Mouse (Mus musculus): ENCODE measurements around the gene Cuedc2. TPM values are rescaled to one million over a fixed set of nuclear protein-coding genes. Genes with fewer than 3 reads are reported as not detected.

Gene Cuedc2
- polyA plus RNA-seq, 1 experiment from 2014 or later: 169 TPM

- ATAC-seq (ENCODE audit: insufficient number of reproducible peaks, insufficient read depth, low FRiP score, low read depth): no peak
- no peak overlapping the region for H3K9ac ChIP-seq (replicated peaks; ENCODE audit: low read depth, low read length)
- 87% methylated on average over 8 of the region's 8 CpGs for WGBS
These were observed 23.6 kb upstream of the Cuedc2 start for GRCm38 (mm10) chr19:46362104-46362503.

GRCm38 (mm10) chr19:46358381-46358780, 19.9 kb upstream of the Cuedc2 start:
- WGBS: 56% methylated on average over 4 of the region's 4 CpGs
- H3K4me1 ChIP-seq (ENCODE audit: control insufficient read depth, insufficient read depth, low read length): no peaks in the 10 kb centered on the region
- no peaks in the 10 kb centered on the region for H3K9me3 ChIP-seq (ENCODE audit: control insufficient read depth, low read depth, low read length)
- no peaks in the 10 kb centered on the region for H3K36me3 ChIP-seq (ENCODE audit: control insufficient read depth, insufficient read depth, low read length)
- no peak overlapping the region for H3K4me3 ChIP-seq (ENCODE audit: low read depth, low read length)
- peak overlapping the region; percentile 48; the same call in 1 of the 2 replicates for H3K27ac ChIP-seq (ENCODE audit: low read length)
- no peak; the same call in 1 of the 2 replicates for ATAC-seq (ENCODE audit: insufficient number of reproducible peaks, insufficient read depth, low FRiP score, low read depth)
- 0 out of 2 replicates have a peak, but pooled peaks cover 8% of the 10 kb centered on the region for H3K27me3 ChIP-seq (ENCODE audit: control insufficient read depth, insufficient read depth, low read length)
- H3K4me2 ChIP-seq (replicated peaks; ENCODE audit: low read depth, low read length): 0 out of 2 replicates have a peak overlapping the region, but pooled peaks have one; percentile 19
- no peak overlapping the region for H3K9ac ChIP-seq (replicated peaks; ENCODE audit: low read depth, low read length)

More at GRCm38 (mm10) chr19:46362104-46362503, 23.6 kb upstream of the Cuedc2 start:
- Histone ChIP-seq H3K36me3 (ENCODE audit: control insufficient read depth, insufficient read depth, low read length) (no peaks in the 10 kb centered on the region), H3K9me3 (ENCODE audit: control insufficient read depth, low read depth, low read length) (no peaks in the 10 kb centered on the region), H3K4me3 (ENCODE audit: low read depth, low read length) (no peak overlapping the region), H3K4me1 (ENCODE audit: control insufficient read depth, insufficient read depth, low read length) (no peaks in the 10 kb centered on the region), H3K27ac (ENCODE audit: low read length) (no peak overlapping the region), H3K27me3 (ENCODE audit: control insufficient read depth, insufficient read depth, low read length) (0 out of 2 replicates have a peak, but pooled peaks cover 7% of the 10 kb centered on the region), H3K4me2 (replicated peaks; ENCODE audit: low read depth, low read length) (no peak overlapping the region)

- peak overlapping the region; percentile 45 for H3K4me3 ChIP-seq (ENCODE audit: low read depth, low read length)
- peak overlapping the region; percentile 48; the same call in 1 of the 2 replicates for H3K27ac ChIP-seq (ENCODE audit: low read length)
- H3K27me3 ChIP-seq (ENCODE audit: control insufficient read depth, insufficient read depth, low read length): 0 out of 2 replicates have a peak, but pooled peaks cover 8% of the 10 kb centered on the region
- no peaks in the 10 kb centered on the region for H3K36me3 ChIP-seq (ENCODE audit: control insufficient read depth, insufficient read depth, low read length)
- H3K9me3 ChIP-seq (ENCODE audit: control insufficient read depth, low read depth, low read length): no peaks in the 10 kb centered on the region
- H3K9ac ChIP-seq (replicated peaks; ENCODE audit: low read depth, low read length): no peak overlapping the region
- peak overlapping the region; percentile 75 for H3K4me2 ChIP-seq (replicated peaks; ENCODE audit: low read depth, low read length)
- ATAC-seq (ENCODE audit: insufficient number of reproducible peaks, insufficient read depth, low FRiP score, low read depth): no peak; the same call in 1 of the 2 replicates
- H3K4me1 ChIP-seq (ENCODE audit: control insufficient read depth, insufficient read depth, low read length): no peaks in the 10 kb centered on the region
- WGBS: 18% methylated on average over 25 of the region's 25 CpGs
These were observed 19.1 kb upstream of the Cuedc2 start for GRCm38 (mm10) chr19:46357344-46358280.

GRCm38 (mm10) chr19:46356701-46357138, 18.2 kb upstream of the Cuedc2 start:
- under 1% methylated on average over 29 of the region's 29 CpGs for WGBS
- H3K27me3 ChIP-seq (ENCODE audit: control insufficient read depth, insufficient read depth, low read length): 0 out of 2 replicates have a peak, but pooled peaks cover 8% of the 10 kb centered on the region
- H3K9me3 ChIP-seq (ENCODE audit: control insufficient read depth, low read depth, low read length): no peaks in the 10 kb centered on the region
- peak overlapping the region; percentile 28; the same call in 1 of the 2 replicates for H3K9ac ChIP-seq (replicated peaks; ENCODE audit: low read depth, low read length)
- no peaks in the 10 kb centered on the region for H3K36me3 ChIP-seq (ENCODE audit: control insufficient read depth, insufficient read depth, low read length)
- peak overlapping the region; percentile 75 for H3K4me2 ChIP-seq (replicated peaks; ENCODE audit: low read depth, low read length)
- ATAC-seq (ENCODE audit: insufficient number of reproducible peaks, insufficient read depth, low FRiP score, low read depth): peak; percentile 86
- peak overlapping the region; percentile 45 for H3K4me3 ChIP-seq (ENCODE audit: low read depth, low read length)
- H3K4me1 ChIP-seq (ENCODE audit: control insufficient read depth, insufficient read depth, low read length): no peaks in the 10 kb centered on the region
- H3K27ac ChIP-seq (ENCODE audit: low read length): 0 out of 2 replicates have a peak overlapping the region, but pooled peaks have one; percentile 48

GRCm38 (mm10) chr19:46350168-46350932, 11.8 kb upstream of the Cuedc2 start, which contains the start of gene 2310034G01Rik:
TSS of gene 2310034G01Rik (minus strand) at chr19:46350302.
- Histone ChIP-seq H3K27ac (ENCODE audit: low read length) (peak within 1 kb of the TSS; percentile 82), H3K4me1 (ENCODE audit: control insufficient read depth, insufficient read depth, low read length) (0 out of 2 replicates have a peak, but pooled peaks cover 10% of the 10 kb centered on the region), H3K27me3 (ENCODE audit: control insufficient read depth, insufficient read depth, low read length) (no peaks in the 10 kb centered on the region), H3K36me3 (ENCODE audit: control insufficient read depth, insufficient read depth, low read length) (no peaks in the 10 kb centered on the region), H3K4me2 (replicated peaks; ENCODE audit: low read depth, low read length) (peak within 1 kb of the TSS; percentile 67), H3K9me3 (ENCODE audit: control insufficient read depth, low read depth, low read length) (no peaks in the 10 kb centered on the region), H3K4me3 (ENCODE audit: low read depth, low read length) (peak within 1 kb of the TSS; percentile 66), H3K9ac (replicated peaks; ENCODE audit: low read depth, low read length) (peak within 1 kb of the TSS; percentile 65)
- 62% methylated on average over 10 of the region's 10 CpGs for WGBS
- no peak for ATAC-seq (ENCODE audit: insufficient number of reproducible peaks, insufficient read depth, low FRiP score, low read depth)

GRCm38 (mm10) chr19:46349550-46349949, 11.0 kb upstream of the Cuedc2 start:
- no peaks in the 10 kb centered on the region for H3K36me3 ChIP-seq (ENCODE audit: control insufficient read depth, insufficient read depth, low read length)
- H3K4me3 ChIP-seq (ENCODE audit: low read depth, low read length): peak overlapping the region; percentile 66
- H3K9me3 ChIP-seq (ENCODE audit: control insufficient read depth, low read depth, low read length): no peaks in the 10 kb centered on the region
- H3K27me3 ChIP-seq (ENCODE audit: control insufficient read depth, insufficient read depth, low read length): no peaks in the 10 kb centered on the region
- peak overlapping the region; percentile 65 for H3K9ac ChIP-seq (replicated peaks; ENCODE audit: low read depth, low read length)
- H3K4me1 ChIP-seq (ENCODE audit: control insufficient read depth, insufficient read depth, low read length): 0 out of 2 replicates have a peak, but pooled peaks cover 10% of the 10 kb centered on the region
- no peak for ATAC-seq (ENCODE audit: insufficient number of reproducible peaks, insufficient read depth, low FRiP score, low read depth)
- no peak overlapping the region; the same call in 1 of the 2 replicates for H3K27ac ChIP-seq (ENCODE audit: low read length)
- H3K4me2 ChIP-seq (replicated peaks; ENCODE audit: low read depth, low read length): peak overlapping the region; percentile 67
- 26% methylated on average over 6 of the region's 6 CpGs for WGBS

- H3K4me2 ChIP-seq (replicated peaks; ENCODE audit: low read depth, low read length): peak overlapping the region; percentile 67
- H3K4me3 ChIP-seq (ENCODE audit: low read depth, low read length): peak overlapping the region; percentile 66
- H3K27ac ChIP-seq (ENCODE audit: low read length): peak overlapping the region; percentile 82
- WGBS: under 1% methylated on average over 78 of the region's 78 CpGs
- ATAC-seq (ENCODE audit: insufficient number of reproducible peaks, insufficient read depth, low FRiP score, low read depth): peak; percentile 82
- H3K27me3 ChIP-seq (ENCODE audit: control insufficient read depth, insufficient read depth, low read length): no peaks in the 10 kb centered on the region
- H3K9me3 ChIP-seq (ENCODE audit: control insufficient read depth, low read depth, low read length): no peaks in the 10 kb centered on the region
- 0 out of 2 replicates have a peak, but pooled peaks cover 10% of the 10 kb centered on the region for H3K4me1 ChIP-seq (ENCODE audit: control insufficient read depth, insufficient read depth, low read length)
- peak overlapping the region; percentile 65 for H3K9ac ChIP-seq (replicated peaks; ENCODE audit: low read depth, low read length)
- H3K36me3 ChIP-seq (ENCODE audit: control insufficient read depth, insufficient read depth, low read length): no peaks in the 10 kb centered on the region
These were observed 10.4 kb upstream of the Cuedc2 start for GRCm38 (mm10) chr19:46348761-46349458.
